Mouse (Mus musculus): ENCODE results near the gene Bpifb4. TPM values are rescaled to one million over a fixed set of nuclear protein-coding genes. Genes with fewer than 3 reads are reported as not detected.
A peak's percentile ranks its signal among the peaks of the same experiment; 100 is the strongest.

Gene Bpifb4
- polyA plus RNA-seq, 1 experiment from 2014 or later, result 0.06 TPM

GRCm38 (mm10) chr2:153943537-153943936, 5.5 kb downstream of the Bpifb4 start:
- Histone ChIP-seq H3K9me3 (replicated peaks) (no peaks in the 10 kb centered on the region), H3K4me2 (no peak overlapping the region), H3K4me3 (replicated peaks) (no peak overlapping the region), H3K4me1 (replicated peaks) (no peaks in the 10 kb centered on the region), H3K27ac (replicated peaks) (no peak overlapping the region), H3K27me3 (no peaks in the 10 kb centered on the region), H3K9ac (no peak overlapping the region), H3K36me3 (replicated peaks) (no peaks in the 10 kb centered on the region)
- 30% methylated on average over 3 of the region's 3 CpGs for WGBS (ENCODE audit: insufficient replicate concordance)
- no peak for ATAC-seq (ENCODE audit: insufficient read depth)

DNA sequence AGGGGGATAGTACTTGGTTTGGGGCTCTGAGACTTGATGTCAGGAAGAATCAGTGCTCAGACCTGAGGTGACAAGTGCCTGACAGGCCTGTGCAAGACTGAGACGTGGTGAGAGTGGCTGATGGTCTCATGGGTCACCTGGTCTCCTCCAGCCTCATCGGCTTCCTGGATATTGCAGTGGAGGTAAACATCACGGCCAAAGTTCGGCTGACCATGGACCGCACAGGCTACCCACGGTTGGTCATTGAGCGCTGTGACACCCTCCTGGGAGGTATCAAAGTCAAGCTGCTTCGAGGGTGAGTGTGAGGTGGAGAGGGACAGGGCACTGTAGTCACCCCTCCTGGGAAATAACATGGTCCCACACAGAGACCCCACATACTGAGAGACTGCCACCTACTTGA, 6.6 kb downstream of the Bpifb4 start:
- H3K36me3 ChIP-seq (replicated peaks), result no peaks in the 10 kb centered on the region
- H3K4me2 ChIP-seq, result no peak overlapping the region
- H3K4me1 ChIP-seq (replicated peaks), result no peaks in the 10 kb centered on the region
- H3K9me3 ChIP-seq (replicated peaks), result no peaks in the 10 kb centered on the region
- H3K27me3 ChIP-seq, result no peaks in the 10 kb centered on the region
- ATAC-seq (ENCODE audit: insufficient read depth), result peak; percentile 58
- 59% methylated on average over 8 of the region's 8 CpGs for WGBS (ENCODE audit: insufficient replicate concordance)
- no peak overlapping the region for H3K27ac ChIP-seq (replicated peaks)
- no peak overlapping the region for H3K9ac ChIP-seq
- no peak overlapping the region for H3K4me3 ChIP-seq (replicated peaks)

- Histone ChIP-seq H3K4me2 (no peak overlapping the region), H3K4me3 (replicated peaks) (no peak overlapping the region), H3K27ac (replicated peaks) (no peak overlapping the region), H3K9ac (no peak overlapping the region), H3K27me3 (no peaks in the 10 kb centered on the region), H3K36me3 (replicated peaks) (no peaks in the 10 kb centered on the region), H3K4me1 (replicated peaks) (0 out of 2 replicates have a peak, but pooled peaks cover 4% of the 10 kb centered on the region), H3K9me3 (replicated peaks) (no peaks in the 10 kb centered on the region)
- ATAC-seq (ENCODE audit: insufficient read depth), result no peak
- 21% methylated on average over 6 of the region's 6 CpGs for WGBS (ENCODE audit: insufficient replicate concordance)
These were observed 14.9 kb downstream of the Bpifb4 start for GRCm38 (mm10) chr2:153952897-153953296.

- ATAC-seq (ENCODE audit: insufficient read depth), result no peak
- H3K4me2 ChIP-seq, result no peak overlapping the region
These were observed 15.8 kb downstream of the Bpifb4 start for GRCm38 (mm10) chr2:153953836-153954235.

DNA sequence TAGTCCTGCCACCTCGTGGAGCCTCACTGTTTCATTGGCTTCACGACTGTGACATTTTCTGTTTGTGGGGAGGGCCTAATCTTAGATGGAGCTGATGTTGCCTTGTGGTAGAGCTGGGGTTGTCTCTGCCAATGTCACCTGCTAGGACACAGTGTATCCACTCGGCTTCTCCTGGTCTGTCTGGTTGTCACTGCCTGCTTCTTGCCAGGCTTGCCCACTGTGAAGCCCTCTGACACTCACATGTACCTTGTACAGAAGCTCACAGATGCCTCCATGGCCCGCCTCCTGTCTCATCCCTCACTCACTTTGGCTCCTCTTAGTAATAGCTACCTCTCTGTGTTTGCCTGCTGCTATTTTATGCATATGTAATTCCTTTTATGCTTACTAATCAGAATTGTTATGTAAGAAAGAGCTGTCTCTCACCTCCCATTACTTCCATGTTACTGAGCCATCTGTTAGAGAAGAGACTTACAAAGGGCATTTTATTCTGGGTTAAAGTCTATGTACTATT, 24.9 kb downstream of the Bpifb4 start:
- Histone ChIP-seq H3K27me3 (no peaks in the 10 kb centered on the region), H3K4me2 (no peak overlapping the region), H3K4me1 (replicated peaks) (no peaks in the 10 kb centered on the region), H3K36me3 (replicated peaks) (no peaks in the 10 kb centered on the region), H3K9me3 (replicated peaks) (no peaks in the 10 kb centered on the region), H3K27ac (replicated peaks) (no peak overlapping the region), H3K9ac (no peak overlapping the region), H3K4me3 (replicated peaks) (no peak overlapping the region)
- no peak for ATAC-seq (ENCODE audit: insufficient read depth)
- WGBS (ENCODE audit: insufficient replicate concordance), result 45% methylated on average over 4 of the region's 4 CpGs

More at GRCm38 (mm10) chr2:153953836-153954235, 15.8 kb downstream of the Bpifb4 start:
- Histone ChIP-seq H3K36me3 (replicated peaks) (no peaks in the 10 kb centered on the region), H3K27me3 (no peaks in the 10 kb centered on the region), H3K27ac (replicated peaks) (no peak overlapping the region), H3K9ac (no peak overlapping the region), H3K9me3 (replicated peaks) (no peaks in the 10 kb centered on the region), H3K4me3 (replicated peaks) (no peak overlapping the region), H3K4me1 (replicated peaks) (0 out of 2 replicates have a peak, but pooled peaks cover 4% of the 10 kb centered on the region)
- 2% methylated on average over 6 of the region's 6 CpGs for WGBS (ENCODE audit: insufficient replicate concordance)

- Histone ChIP-seq H3K36me3 (replicated peaks) (no peaks in the 10 kb centered on the region), H3K9ac (no peak overlapping the region), H3K4me1 (replicated peaks) (no peaks in the 10 kb centered on the region), H3K27me3 (no peaks in the 10 kb centered on the region), H3K9me3 (replicated peaks) (no peaks in the 10 kb centered on the region), H3K27ac (replicated peaks) (no peak overlapping the region), H3K4me2 (no peak overlapping the region), H3K4me3 (replicated peaks) (no peak overlapping the region)
- 60% methylated on average over 1 of the region's 1 CpGs for WGBS (ENCODE audit: insufficient replicate concordance)
- ATAC-seq (ENCODE audit: insufficient read depth), result no peak
These were observed 25.3 kb downstream of the Bpifb4 start for GRCm38 (mm10) chr2:153963334-153963733.

DNA sequence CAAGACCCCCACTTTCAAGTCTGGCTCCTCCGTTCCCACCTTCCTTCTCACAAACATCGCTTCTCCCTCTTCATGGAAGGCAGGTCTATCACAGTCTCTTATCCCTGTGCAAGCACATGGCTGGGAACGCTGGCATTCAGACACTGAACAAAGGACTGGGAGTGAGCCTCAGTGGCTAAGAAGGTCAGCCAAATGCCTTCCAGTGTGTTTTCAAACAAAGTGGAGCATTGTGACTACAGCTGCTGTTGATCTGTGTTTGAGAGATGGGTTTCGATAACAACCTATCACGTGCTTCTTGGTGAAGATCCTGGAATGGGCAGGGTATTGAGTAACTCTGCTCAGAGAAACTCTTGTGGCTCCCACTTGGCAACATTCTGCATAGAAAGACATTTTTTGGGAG, 32.2 kb downstream of the Bpifb4 start:
- Histone ChIP-seq H3K9me3 (replicated peaks) (no peaks in the 10 kb centered on the region), H3K27me3 (no peaks in the 10 kb centered on the region), H3K36me3 (replicated peaks) (no peaks in the 10 kb centered on the region), H3K4me1 (replicated peaks) (no peaks in the 10 kb centered on the region), H3K4me2 (no peak overlapping the region), H3K27ac (replicated peaks) (no peak overlapping the region), H3K4me3 (replicated peaks) (no peak overlapping the region), H3K9ac (no peak overlapping the region)
- no peak for ATAC-seq (ENCODE audit: insufficient read depth)
- 67% methylated on average over 5 of the region's 5 CpGs for WGBS (ENCODE audit: insufficient replicate concordance)

GRCm38 (mm10) chr2:153974582-153974981, 36.6 kb downstream of the Bpifb4 start, which contains the start of gene Bpifa6:
TSS of gene Bpifa6 (plus strand) at chr2:153974945.
- Histone ChIP-seq H3K9me3 (replicated peaks) (no peaks in the 10 kb centered on the region), H3K9ac (no peak within 1 kb of the TSS), H3K27me3 (no peaks in the 10 kb centered on the region), H3K4me3 (replicated peaks) (no peak within 1 kb of the TSS), H3K4me2 (no peak within 1 kb of the TSS), H3K4me1 (replicated peaks) (no peaks in the 10 kb centered on the region), H3K27ac (replicated peaks) (no peak within 1 kb of the TSS), H3K36me3 (replicated peaks) (no peaks in the 10 kb centered on the region)
- no peak for ATAC-seq (ENCODE audit: insufficient read depth)
- 58% methylated on average over 5 of the region's 5 CpGs for WGBS (ENCODE audit: insufficient replicate concordance)

DNA sequence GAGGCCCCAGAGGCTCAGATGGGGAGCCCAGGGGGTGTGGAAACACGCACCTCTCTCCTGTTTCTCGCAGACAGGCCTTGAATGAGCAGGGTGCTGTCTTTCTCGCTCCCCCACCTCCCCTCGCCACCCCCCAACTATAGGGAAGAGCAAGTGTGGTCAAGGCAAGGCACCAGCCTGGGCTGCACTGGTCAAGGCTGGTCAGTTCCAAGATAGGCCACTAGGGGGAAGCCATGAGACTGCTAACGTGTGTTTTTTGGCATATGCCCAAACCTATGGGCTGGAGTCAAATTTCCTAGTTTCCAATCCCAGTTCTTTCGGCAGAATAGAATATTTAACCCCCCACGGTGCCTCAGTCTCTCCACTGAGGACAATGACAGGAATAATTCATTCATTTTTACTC, 57.8 kb downstream of the Bpifb4 start:
- H3K9ac ChIP-seq, result no peak overlapping the region
- ATAC-seq (ENCODE audit: insufficient read depth), result no peak
- 3% methylated on average over 7 of the region's 7 CpGs for WGBS (ENCODE audit: insufficient replicate concordance)

GRCm38 (mm10) chr2:154000501-154000900, 62.5 kb downstream of the Bpifb4 start:
- H3K36me3 ChIP-seq (replicated peaks), result no peaks in the 10 kb centered on the region
- no peaks in the 10 kb centered on the region for H3K27me3 ChIP-seq
- no peaks in the 10 kb centered on the region for H3K4me1 ChIP-seq (replicated peaks)
- no peak for ATAC-seq (ENCODE audit: insufficient read depth)
- WGBS (ENCODE audit: insufficient replicate concordance), result 46% methylated on average over 3 of the region's 3 CpGs
- no peak overlapping the region for H3K9ac ChIP-seq
- H3K4me2 ChIP-seq, result no peak overlapping the region
- H3K9me3 ChIP-seq (replicated peaks), result no peaks in the 10 kb centered on the region
- H3K4me3 ChIP-seq (replicated peaks), result no peak overlapping the region
- H3K27ac ChIP-seq (replicated peaks), result no peak overlapping the region

More for the DNA sequence above, 57.8 kb downstream of the Bpifb4 start:
- no peaks in the 10 kb centered on the region for H3K9me3 ChIP-seq (replicated peaks)
- no peak overlapping the region for H3K4me3 ChIP-seq (replicated peaks)
- H3K4me2 ChIP-seq, result no peak overlapping the region
- no peaks in the 10 kb centered on the region for H3K4me1 ChIP-seq (replicated peaks)
- no peak overlapping the region for H3K27ac ChIP-seq (replicated peaks)
- no peaks in the 10 kb centered on the region for H3K36me3 ChIP-seq (replicated peaks)
- no peaks in the 10 kb centered on the region for H3K27me3 ChIP-seq

- H3K27ac ChIP-seq (replicated peaks), result no peak overlapping the region
- no peaks in the 10 kb centered on the region for H3K27me3 ChIP-seq
- H3K36me3 ChIP-seq (replicated peaks), result no peaks in the 10 kb centered on the region
- no peak overlapping the region for H3K9ac ChIP-seq
- no peak for ATAC-seq (ENCODE audit: insufficient read depth)
- H3K4me2 ChIP-seq, result no peak overlapping the region
- H3K4me1 ChIP-seq (replicated peaks), result no peaks in the 10 kb centered on the region
- H3K4me3 ChIP-seq (replicated peaks), result no peak overlapping the region
- no peaks in the 10 kb centered on the region for H3K9me3 ChIP-seq (replicated peaks)
These were observed 63.0 kb downstream of the Bpifb4 start for GRCm38 (mm10) chr2:154001056-154001455.

DNA sequence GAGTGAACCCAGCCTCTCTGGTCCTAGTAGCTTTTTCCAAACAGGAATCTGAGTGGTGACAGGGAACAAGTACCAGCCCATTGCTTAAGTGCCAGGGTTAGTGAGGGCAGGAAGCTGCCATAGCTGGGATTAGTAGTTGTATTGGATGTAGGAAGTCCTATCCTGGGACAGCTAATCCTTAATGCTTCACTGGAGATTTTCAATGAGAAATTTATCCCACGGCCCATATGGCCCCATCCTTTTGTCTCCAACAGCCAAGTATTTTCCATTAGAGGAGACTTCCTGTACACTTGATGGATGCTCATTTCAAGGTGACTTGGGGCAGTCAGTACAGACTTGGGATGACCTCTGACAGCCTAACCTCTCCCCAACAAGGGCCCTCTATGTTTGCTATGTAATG, 66.4 kb downstream of the Bpifb4 start:
- Histone ChIP-seq H3K4me1 (replicated peaks) (no peaks in the 10 kb centered on the region), H3K27me3 (no peaks in the 10 kb centered on the region), H3K9me3 (replicated peaks) (no peaks in the 10 kb centered on the region), H3K4me2 (no peak overlapping the region), H3K9ac (no peak overlapping the region), H3K4me3 (replicated peaks) (no peak overlapping the region), H3K36me3 (replicated peaks) (no peaks in the 10 kb centered on the region), H3K27ac (replicated peaks) (no peak overlapping the region)
- no peak for ATAC-seq (ENCODE audit: insufficient read depth)
- 70% methylated on average over 1 of the region's 1 CpGs for WGBS (ENCODE audit: insufficient replicate concordance)
